Mouse (Mus musculus): ENCODE results near the gene Nr6a1. TPM values are rescaled to one million over a fixed set of nuclear protein-coding genes. Genes with fewer than 3 reads are reported as not detected.

The Nr6a1 gene
- total RNA-seq, 1 experiment = 40.7 TPM

DNA sequence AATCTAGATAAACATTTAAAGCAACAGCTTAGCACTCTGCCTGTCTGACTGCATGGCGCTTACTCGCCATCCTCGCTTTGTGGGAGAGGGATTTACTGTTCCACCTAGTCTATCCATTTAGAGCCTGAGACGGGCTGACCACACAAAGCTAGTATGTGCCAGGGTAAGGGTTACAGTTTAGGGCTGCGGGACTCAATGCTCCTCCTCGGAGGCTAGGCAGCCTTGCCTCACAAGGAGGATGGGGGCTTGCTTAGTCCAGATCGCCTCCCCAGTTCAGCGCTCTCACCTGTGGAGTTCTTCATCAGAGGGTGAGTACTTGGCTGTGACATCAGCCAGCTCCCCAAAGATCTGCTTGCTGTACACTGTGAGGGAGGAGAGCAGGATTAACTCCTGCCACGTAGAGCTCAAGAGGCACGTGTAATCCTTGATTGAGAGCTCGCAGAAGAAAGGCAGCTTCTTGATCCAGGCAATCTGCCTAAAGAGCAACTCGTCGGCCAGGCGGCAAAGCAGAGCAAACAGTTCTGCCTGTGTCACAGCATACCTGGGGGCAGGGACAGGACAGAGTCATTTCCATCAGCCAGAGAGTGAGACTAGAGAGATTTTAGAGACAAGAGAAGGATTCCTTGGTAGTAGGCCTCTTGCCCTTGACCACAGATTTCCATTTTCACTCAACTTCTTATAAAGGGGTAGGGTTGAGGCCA, 188.7 kb downstream of the Nr6a1 start:
- Histone ChIP-seq H3K9me3 (ENCODE audit: control insufficient read depth, insufficient read depth, low read depth, low read length) (no peaks in the 10 kb centered on the region), H3K4me3 (ENCODE audit: insufficient read depth in 1 of 2, low read depth in 1 of 2, low read length in 2 of 2, poor library complexity in 1 of 2, severe bottlenecking in 1 of 2) (no peak overlapping the region), H3K4me1 (ENCODE audit: control insufficient read depth in 2 of 2, insufficient read depth in 2 of 2, low read length in 2 of 2, poor library complexity in 1 of 2) (peaks cover 1 to 4% of the 10 kb centered on the region in 2 experiments; a peak in 1 of 4 replicates), H3K36me3 (ENCODE audit: control insufficient read depth, insufficient read depth, low read length, poor library complexity, severe bottlenecking) (peaks cover 5% of the 10 kb centered on the region), H3K27ac (ENCODE audit: insufficient read depth, low read depth, low read length, poor library complexity, severe bottlenecking) (no peak overlapping the region), H3K9ac (ENCODE audit: insufficient read depth, low read depth, low read length, poor library complexity, severe bottlenecking) (no peak overlapping the region)
- TF ChIP-seq ZC3H11A (IDR thresholded peaks at IDR 0.05; ENCODE audit: borderline replicate concordance, low read depth, low read length) (no peak), CHD2 (IDR thresholded peaks at IDR 0.05; ENCODE audit: low read depth, low read length) (no peak), ZNF384 (IDR thresholded peaks at IDR 0.05; ENCODE audit: low read depth, low read length) (no peak), HCFC1 (IDR thresholded peaks at IDR 0.05; ENCODE audit: borderline replicate concordance, insufficient read depth, low read length) (no peak), MAFK (IDR thresholded peaks at IDR 0.05; ENCODE audit: insufficient read depth, low read depth, low read length) (no peak)
- no peak for DNase-seq (ENCODE audit: low read depth, low spot score)
- in situ Hi-C loops (cut with MboI; ENCODE audit: low sequenced_read_pairs in 2 of 2, unreplicated experiment in 2 of 2) = no loop called here

DNA sequence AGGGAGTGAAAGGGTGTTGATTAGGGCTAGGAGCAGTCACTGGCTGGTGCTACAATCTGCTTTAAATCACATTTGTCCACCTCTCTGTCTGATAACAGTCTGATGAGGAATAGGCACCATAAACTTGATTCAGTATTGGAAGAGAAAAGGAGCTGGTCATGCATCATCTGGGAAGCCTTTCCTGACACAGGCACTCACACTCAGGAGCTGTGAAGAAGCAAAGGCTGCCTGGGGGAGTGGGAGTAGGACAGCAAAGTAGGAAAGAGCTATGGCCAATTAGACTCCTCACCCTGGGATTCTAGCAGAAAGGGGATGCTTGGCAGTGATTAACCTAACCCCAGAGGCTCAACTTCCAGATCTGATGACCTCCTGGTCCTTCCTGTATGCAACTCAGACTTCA, 191.7 kb downstream of the Nr6a1 start:
- in situ Hi-C loops (cut with MboI; ENCODE audit: low sequenced_read_pairs in 2 of 2, unreplicated experiment in 2 of 2) = no loop called here

GRCm38 (mm10) chr2:38734721-38735120, 192.8 kb downstream of the Nr6a1 start:
- Histone ChIP-seq H3K9me3 (ENCODE audit: control insufficient read depth, insufficient read depth, low read depth, low read length) (no peaks in the 10 kb centered on the region), H3K27ac (ENCODE audit: insufficient read depth, low read depth, low read length, poor library complexity, severe bottlenecking) (no peak overlapping the region), H3K9ac (ENCODE audit: insufficient read depth, low read depth, low read length, poor library complexity, severe bottlenecking) (no peak overlapping the region), H3K36me3 (ENCODE audit: control insufficient read depth, insufficient read depth, low read length, poor library complexity, severe bottlenecking) (peaks cover 5% of the 10 kb centered on the region; the same call in 1 of the 2 replicates), H3K4me1 (ENCODE audit: control insufficient read depth in 2 of 2, insufficient read depth in 2 of 2, low read length in 2 of 2, poor library complexity in 1 of 2) (peaks cover 1 to 4% of the 10 kb centered on the region in 2 experiments; a peak in 1 of 4 replicates), H3K4me3 (ENCODE audit: insufficient read depth in 1 of 2, low read depth in 1 of 2, low read length in 2 of 2, poor library complexity in 1 of 2, severe bottlenecking in 1 of 2) (no peak overlapping the region)
- in situ Hi-C loops (cut with MboI; ENCODE audit: low sequenced_read_pairs in 2 of 2, unreplicated experiment in 2 of 2) = no loop called here
- TF ChIP-seq ZNF384 (IDR thresholded peaks at IDR 0.05; ENCODE audit: low read depth, low read length) = no peak
- no peak for TF ChIP-seq MAFK (IDR thresholded peaks at IDR 0.05; ENCODE audit: insufficient read depth, low read depth, low read length)
- no peak for TF ChIP-seq ZC3H11A (IDR thresholded peaks at IDR 0.05; ENCODE audit: borderline replicate concordance, low read depth, low read length)
- TF ChIP-seq CHD2 (IDR thresholded peaks at IDR 0.05; ENCODE audit: low read depth, low read length) = no peak
- TF ChIP-seq HCFC1 (IDR thresholded peaks at IDR 0.05; ENCODE audit: borderline replicate concordance, insufficient read depth, low read length) = no peak
- no peak for DNase-seq (ENCODE audit: low read depth, low spot score)

More for the DNA sequence above, 191.7 kb downstream of the Nr6a1 start:
- H3K36me3 ChIP-seq (ENCODE audit: control insufficient read depth, insufficient read depth, low read length, poor library complexity, severe bottlenecking) = peaks cover 5% of the 10 kb centered on the region; the same call in 1 of the 2 replicates
- no peak overlapping the region for H3K9ac ChIP-seq (ENCODE audit: insufficient read depth, low read depth, low read length, poor library complexity, severe bottlenecking)
- no peak for DNase-seq (ENCODE audit: low read depth, low spot score)
- no peak overlapping the region for H3K4me3 ChIP-seq (ENCODE audit: insufficient read depth in 1 of 2, low read depth in 1 of 2, low read length in 2 of 2, poor library complexity in 1 of 2, severe bottlenecking in 1 of 2)
- no peak for TF ChIP-seq MAFK (IDR thresholded peaks at IDR 0.05; ENCODE audit: insufficient read depth, low read depth, low read length)
- no peak for TF ChIP-seq CHD2 (IDR thresholded peaks at IDR 0.05; ENCODE audit: low read depth, low read length)
- no peak for TF ChIP-seq HCFC1 (IDR thresholded peaks at IDR 0.05; ENCODE audit: borderline replicate concordance, insufficient read depth, low read length)
- TF ChIP-seq ZNF384 (IDR thresholded peaks at IDR 0.05; ENCODE audit: low read depth, low read length) = no peak
- no peak for TF ChIP-seq ZC3H11A (IDR thresholded peaks at IDR 0.05; ENCODE audit: borderline replicate concordance, low read depth, low read length)
- no peak overlapping the region for H3K27ac ChIP-seq (ENCODE audit: insufficient read depth, low read depth, low read length, poor library complexity, severe bottlenecking)
- no peaks in the 10 kb centered on the region for H3K9me3 ChIP-seq (ENCODE audit: control insufficient read depth, insufficient read depth, low read depth, low read length)
- peaks cover 1 to 4% of the 10 kb centered on the region in 2 experiments; a peak in 1 of 4 replicates for H3K4me1 ChIP-seq (ENCODE audit: control insufficient read depth in 2 of 2, insufficient read depth in 2 of 2, low read length in 2 of 2, poor library complexity in 1 of 2)

DNA sequence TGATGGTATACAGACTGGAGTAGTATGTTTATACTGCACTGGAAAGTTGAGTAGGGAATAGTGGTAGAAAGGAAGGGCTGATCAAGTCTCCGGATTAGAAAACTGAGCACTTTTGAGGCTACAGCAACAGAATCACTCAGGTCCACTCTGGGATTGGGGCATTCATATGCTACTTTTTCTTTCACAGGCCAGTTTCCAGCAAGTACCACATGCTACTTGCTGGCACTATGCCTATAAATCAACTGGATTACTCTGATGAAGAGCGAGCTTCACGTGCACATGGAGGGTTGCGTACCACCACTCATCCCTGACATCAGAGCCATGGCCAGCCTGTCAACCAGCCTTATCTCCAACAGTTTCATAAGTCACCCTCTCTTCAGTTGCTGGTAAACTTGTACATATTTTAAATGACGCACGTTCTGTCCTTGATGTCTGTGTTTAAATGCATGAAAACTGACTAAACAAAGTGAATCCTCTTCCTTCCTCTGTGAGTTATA, 197.1 kb downstream of the Nr6a1 start:
- no peak overlapping the region for H3K27ac ChIP-seq (ENCODE audit: insufficient read depth, low read depth, low read length, poor library complexity, severe bottlenecking)
- TF ChIP-seq MAFK (IDR thresholded peaks at IDR 0.05; ENCODE audit: insufficient read depth, low read depth, low read length) (no peak), ZNF384 (IDR thresholded peaks at IDR 0.05; ENCODE audit: low read depth, low read length) (no peak), CHD2 (IDR thresholded peaks at IDR 0.05; ENCODE audit: low read depth, low read length) (no peak), HCFC1 (IDR thresholded peaks at IDR 0.05; ENCODE audit: borderline replicate concordance, insufficient read depth, low read length) (no peak)
- no peaks in the 10 kb centered on the region; the same call in none of the 2 replicates for H3K36me3 ChIP-seq (ENCODE audit: control insufficient read depth, insufficient read depth, low read length, poor library complexity, severe bottlenecking)
- H3K4me3 ChIP-seq (ENCODE audit: insufficient read depth in 1 of 2, low read depth in 1 of 2, low read length in 2 of 2, poor library complexity in 1 of 2, severe bottlenecking in 1 of 2) = no peak overlapping the region
- no peak overlapping the region for H3K9ac ChIP-seq (ENCODE audit: insufficient read depth, low read depth, low read length, poor library complexity, severe bottlenecking)
- no peaks in the 10 kb centered on the region for H3K9me3 ChIP-seq (ENCODE audit: control insufficient read depth, insufficient read depth, low read depth, low read length)
- in situ Hi-C loops (cut with MboI; ENCODE audit: low sequenced_read_pairs in 2 of 2, unreplicated experiment in 2 of 2) = no loop called here
- no peak for DNase-seq (ENCODE audit: low read depth, low spot score)
- no peaks in the 10 kb centered on the region for H3K4me1 ChIP-seq (ENCODE audit: control insufficient read depth in 2 of 2, insufficient read depth in 2 of 2, low read length in 2 of 2, poor library complexity in 1 of 2)

Data from ES-E14 (cell line).